Mouse (Mus musculus): ENCODE measurements around the gene Pcbd1. TPM values are rescaled to one million over a fixed set of nuclear protein-coding genes. Genes with fewer than 3 reads are reported as not detected.
"Not testable (repeated sequence)": the region's sequence is repeated elsewhere in the genome, so short reads cannot be mapped to it uniquely, and the experiment has no call there.

Pcbd1 gene
- polyA plus RNA-seq, 1 experiment from 2014 or later = 31.0 TPM

- WGBS = 88% methylated on average over 11 of the region's 11 CpGs
Measured at GRCm38 (mm10) chr10:61080931-61081255, 8.2 kb upstream of the Pcbd1 start.

GRCm38 (mm10) chr10:61085364-61085763 is 3.8 kb upstream of the Pcbd1 start:
- DNase-seq (ENCODE audit: low spot score, missing footprints) = no peak
- H3K9ac ChIP-seq (ENCODE audit: low read length) = no peak overlapping the region
- H3K4me1 ChIP-seq (ENCODE audit: control insufficient read depth, insufficient read depth, low read length) = peaks cover 10% of the 10 kb centered on the region
- WGBS = 94% methylated on average over 2 of the region's 2 CpGs
- no peak for ATAC-seq (ENCODE audit: low FRiP score)
- no peak overlapping the region for H3K4me3 ChIP-seq (ENCODE audit: low read depth, low read length)
- no peak overlapping the region for H3K4me2 ChIP-seq
- H3K36me3 ChIP-seq (ENCODE audit: control insufficient read depth, insufficient read depth, low read length) = no peaks in the 10 kb centered on the region
- no peak overlapping the region for H3K27ac ChIP-seq (ENCODE audit: low read depth, low read length)
- no peaks in the 10 kb centered on the region for H3K9me3 ChIP-seq (ENCODE audit: control insufficient read depth, low read length)
- no peaks in the 10 kb centered on the region for H3K27me3 ChIP-seq (ENCODE audit: control insufficient read depth, insufficient read depth, low read length)

More at GRCm38 (mm10) chr10:61080931-61081255, 8.2 kb upstream of the Pcbd1 start:
- H3K9me3 ChIP-seq (ENCODE audit: control insufficient read depth, low read length) = no peaks in the 10 kb centered on the region
- H3K4me2 ChIP-seq = no peak overlapping the region
- DNase-seq (ENCODE audit: low spot score, missing footprints) (no peak), ATAC-seq (ENCODE audit: low FRiP score) (no peak)
- no peak overlapping the region for H3K4me3 ChIP-seq (ENCODE audit: low read depth, low read length)
- no peaks in the 10 kb centered on the region for H3K27me3 ChIP-seq (ENCODE audit: control insufficient read depth, insufficient read depth, low read length)
- peaks cover 6% of the 10 kb centered on the region; the same call in 1 of the 2 replicates for H3K4me1 ChIP-seq (ENCODE audit: control insufficient read depth, insufficient read depth, low read length)
- no peaks in the 10 kb centered on the region for H3K36me3 ChIP-seq (ENCODE audit: control insufficient read depth, insufficient read depth, low read length)
- peak overlapping the region; percentile 60; the same call in 1 of the 2 replicates for H3K9ac ChIP-seq (ENCODE audit: low read length)
- H3K27ac ChIP-seq (ENCODE audit: low read depth, low read length) = no peak overlapping the region; the same call in 1 of the 2 replicates

GRCm38 (mm10) chr10:61086502-61086901 is 2.6 kb upstream of the Pcbd1 start:
- no peak for DNase-seq (ENCODE audit: low spot score, missing footprints)
- Histone ChIP-seq H3K36me3 (ENCODE audit: control insufficient read depth, insufficient read depth, low read length) (no peaks in the 10 kb centered on the region), H3K4me1 (ENCODE audit: control insufficient read depth, insufficient read depth, low read length) (peaks cover 7% of the 10 kb centered on the region), H3K9me3 (ENCODE audit: control insufficient read depth, low read length) (no peaks in the 10 kb centered on the region), H3K9ac (ENCODE audit: low read length) (no peak overlapping the region), H3K27me3 (ENCODE audit: control insufficient read depth, insufficient read depth, low read length) (no peaks in the 10 kb centered on the region), H3K27ac (ENCODE audit: low read depth, low read length) (no peak overlapping the region), H3K4me2 (no peak overlapping the region), H3K4me3 (ENCODE audit: low read depth, low read length) (no peak overlapping the region)
- 34% methylated on average over 3 of the region's 3 CpGs for WGBS
- ATAC-seq (ENCODE audit: low FRiP score) = peak; percentile 45; the same call in 1 of the 2 replicates

GRCm38 (mm10) chr10:61088468-61088867 is 663 bp upstream of the Pcbd1 start:
- Histone ChIP-seq H3K4me1 (ENCODE audit: control insufficient read depth, insufficient read depth, low read length) (peaks cover 7% of the 10 kb centered on the region), H3K27me3 (ENCODE audit: control insufficient read depth, insufficient read depth, low read length) (no peaks in the 10 kb centered on the region), H3K36me3 (ENCODE audit: control insufficient read depth, insufficient read depth, low read length) (no peaks in the 10 kb centered on the region), H3K4me3 (ENCODE audit: low read depth, low read length) (no peak overlapping the region), H3K4me2 (no peak overlapping the region), H3K27ac (ENCODE audit: low read depth, low read length) (no peak overlapping the region), H3K9me3 (ENCODE audit: control insufficient read depth, low read length) (no peaks in the 10 kb centered on the region), H3K9ac (ENCODE audit: low read length) (no peak overlapping the region)
- WGBS = 95% methylated on average over 3 of the region's 3 CpGs
- ATAC-seq (ENCODE audit: low FRiP score) (no peak), DNase-seq (ENCODE audit: low spot score, missing footprints) (no peak)

- no peak overlapping the region for H3K4me3 ChIP-seq (ENCODE audit: low read depth, low read length)
- no peaks in the 10 kb centered on the region for H3K9me3 ChIP-seq (ENCODE audit: control insufficient read depth, low read length)
- peaks cover 7% of the 10 kb centered on the region for H3K4me1 ChIP-seq (ENCODE audit: control insufficient read depth, insufficient read depth, low read length)
- H3K27ac ChIP-seq (ENCODE audit: low read depth, low read length) = no peak overlapping the region
- H3K36me3 ChIP-seq (ENCODE audit: control insufficient read depth, insufficient read depth, low read length) = no peaks in the 10 kb centered on the region
- H3K4me2 ChIP-seq = no peak overlapping the region
- ATAC-seq (ENCODE audit: low FRiP score) (no peak), DNase-seq (ENCODE audit: low spot score, missing footprints) (peak; percentile 68)
- no peak overlapping the region for H3K9ac ChIP-seq (ENCODE audit: low read length)
- WGBS = 82% methylated on average over 6 of the region's 6 CpGs
- no peaks in the 10 kb centered on the region for H3K27me3 ChIP-seq (ENCODE audit: control insufficient read depth, insufficient read depth, low read length)
Measured at GRCm38 (mm10) chr10:61091866-61092265, 2.7 kb downstream of the Pcbd1 start.

GRCm38 (mm10) chr10:61103564-61104114 is 14.5 kb downstream of the Pcbd1 start:
- no peaks in the 10 kb centered on the region for H3K27me3 ChIP-seq (ENCODE audit: control insufficient read depth, insufficient read depth, low read length)
- no peaks in the 10 kb centered on the region for H3K9me3 ChIP-seq (ENCODE audit: control insufficient read depth, low read length)
- H3K36me3 ChIP-seq (ENCODE audit: control insufficient read depth, insufficient read depth, low read length) = peaks cover 19% of the 10 kb centered on the region
- no peaks in the 10 kb centered on the region for H3K4me1 ChIP-seq (ENCODE audit: control insufficient read depth, insufficient read depth, low read length)
- H3K4me3 ChIP-seq (ENCODE audit: low read depth, low read length) = no peak overlapping the region
- no peak for ATAC-seq (ENCODE audit: low FRiP score)
- no peak overlapping the region for H3K27ac ChIP-seq (ENCODE audit: low read depth, low read length)
- no peak overlapping the region for H3K4me2 ChIP-seq
- no peak overlapping the region for H3K9ac ChIP-seq (ENCODE audit: low read length)
- WGBS = 91% methylated on average over 3 of the region's 3 CpGs
- DNase-seq (ENCODE audit: low spot score, missing footprints) = peak; percentile 74

- Histone ChIP-seq H3K4me2 (no peak overlapping the region), H3K4me1 (ENCODE audit: control insufficient read depth, insufficient read depth, low read length) (no peaks in the 10 kb centered on the region), H3K4me3 (ENCODE audit: low read depth, low read length) (no peak overlapping the region), H3K36me3 (ENCODE audit: control insufficient read depth, insufficient read depth, low read length) (peaks cover 5% of the 10 kb centered on the region), H3K9ac (ENCODE audit: low read length) (no peak overlapping the region), H3K27me3 (ENCODE audit: control insufficient read depth, insufficient read depth, low read length) (no peaks in the 10 kb centered on the region), H3K9me3 (ENCODE audit: control insufficient read depth, low read length) (no peaks in the 10 kb centered on the region), H3K27ac (ENCODE audit: low read depth, low read length) (no peak overlapping the region)
- DNase-seq (ENCODE audit: low spot score, missing footprints) (no peak), ATAC-seq (ENCODE audit: low FRiP score) (no peak)
- WGBS = 93% methylated on average over 2 of the region's 2 CpGs
Measured at GRCm38 (mm10) chr10:61114246-61114720, 25.2 kb downstream of the Pcbd1 start.

GRCm38 (mm10) chr10:61121732-61122131 is 32.6 kb downstream of the Pcbd1 start:
- 88% methylated on average over 4 of the region's 4 CpGs for whole genome bisulfite sequencing
- H3K9me3 ChIP-seq (ENCODE audit: control insufficient read depth, low read length); H3K9ac ChIP-seq (ENCODE audit: low read length); DNase-seq (ENCODE audit: low spot score, missing footprints); H3K4me3 ChIP-seq (ENCODE audit: low read depth, low read length); H3K27me3 ChIP-seq (ENCODE audit: control insufficient read depth, insufficient read depth, low read length); H3K36me3 ChIP-seq (ENCODE audit: control insufficient read depth, insufficient read depth, low read length); H3K4me1 ChIP-seq (ENCODE audit: control insufficient read depth, insufficient read depth, low read length); ATAC-seq (ENCODE audit: low FRiP score); H3K27ac ChIP-seq (ENCODE audit: low read depth, low read length); H3K4me2 ChIP-seq: not testable (repeated sequence)

GRCm38 (mm10) chr10:61123276-61123913 is 34.3 kb downstream of the Pcbd1 start:
- Histone ChIP-seq H3K9ac (ENCODE audit: low read length) (no peak overlapping the region), H3K27ac (ENCODE audit: low read depth, low read length) (no peak overlapping the region), H3K4me3 (ENCODE audit: low read depth, low read length) (no peak overlapping the region), H3K9me3 (ENCODE audit: control insufficient read depth, low read length) (no peaks in the 10 kb centered on the region), H3K4me2 (no peak overlapping the region), H3K4me1 (ENCODE audit: control insufficient read depth, insufficient read depth, low read length) (no peaks in the 10 kb centered on the region), H3K36me3 (ENCODE audit: control insufficient read depth, insufficient read depth, low read length) (0 out of 2 replicates have a peak, but pooled peaks cover 2% of the 10 kb centered on the region), H3K27me3 (ENCODE audit: control insufficient read depth, insufficient read depth, low read length) (no peaks in the 10 kb centered on the region)
- ATAC-seq (ENCODE audit: low FRiP score) = no peak
- 93% methylated on average over 3 of the region's 3 CpGs for WGBS
- DNase-seq (ENCODE audit: low spot score, missing footprints) = no peak

Measured in midbrain, embryonic 11.5 days (tissue).